Mouse (Mus musculus) liver, adult (tissue): ENCODE results near the gene Nrsn1.
"Not testable (repeated sequence)": the region's sequence is repeated elsewhere in the genome, so short reads cannot be mapped to it uniquely, and the experiment has no call there.

ENCODE experiments used
- GATA4 ChIP-seq: IDR thresholded peaks from 2 replicates; pipeline ENCODE4 v1.6.1; 2014; ENCODE audit warnings: mild to moderate bottlenecking, low read length; ENCODE audit not compliant: insufficient replicate concordance

Nrsn1 gene

DNA sequence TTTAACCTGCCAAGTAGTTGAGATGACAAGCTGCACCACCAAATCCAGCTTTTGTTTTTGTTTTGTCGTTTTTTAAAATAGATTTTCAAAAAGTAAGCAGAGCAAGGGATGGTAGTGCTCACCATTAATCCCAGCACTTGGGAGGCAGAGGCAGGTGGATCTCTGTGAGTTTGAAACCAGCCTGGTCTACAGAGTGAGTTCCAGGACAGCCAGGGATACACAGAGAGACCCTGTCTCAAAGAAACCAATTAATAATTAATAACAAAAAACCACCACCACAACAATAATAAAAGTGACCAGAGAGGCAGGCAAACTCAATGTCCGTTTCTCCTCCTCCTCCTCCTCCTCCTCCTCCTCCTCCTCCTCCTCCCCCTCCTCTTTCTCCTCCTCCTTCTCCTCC lies at the start of gene Nrsn1:
Nrsn1 (minus strand) TSS at position 101 of the 400 bp plus-strand sequence.
- not testable (repeated sequence) for TF ChIP-seq GATA4

DNA sequence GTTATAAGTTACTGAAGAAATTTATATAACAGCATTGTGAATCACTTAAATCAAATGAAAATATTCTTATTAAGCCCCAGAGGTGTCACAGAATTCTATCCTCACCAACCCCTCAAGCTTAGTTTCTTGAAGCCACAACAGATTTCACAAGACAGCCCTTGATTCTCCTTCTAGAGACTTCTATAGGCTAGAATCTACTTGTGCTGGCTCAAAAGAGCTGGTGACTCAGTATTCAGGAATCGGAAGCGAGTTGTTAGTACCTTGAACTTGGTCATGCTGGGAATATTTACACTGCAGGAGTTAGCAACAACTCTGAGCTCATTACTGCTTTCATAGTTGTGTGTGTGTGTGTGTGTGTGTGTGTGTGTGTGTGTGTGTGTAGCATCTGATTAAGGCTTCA lies 41.8 kb upstream of the Nrsn1 start:
- no peak for TF ChIP-seq GATA4

DNA sequence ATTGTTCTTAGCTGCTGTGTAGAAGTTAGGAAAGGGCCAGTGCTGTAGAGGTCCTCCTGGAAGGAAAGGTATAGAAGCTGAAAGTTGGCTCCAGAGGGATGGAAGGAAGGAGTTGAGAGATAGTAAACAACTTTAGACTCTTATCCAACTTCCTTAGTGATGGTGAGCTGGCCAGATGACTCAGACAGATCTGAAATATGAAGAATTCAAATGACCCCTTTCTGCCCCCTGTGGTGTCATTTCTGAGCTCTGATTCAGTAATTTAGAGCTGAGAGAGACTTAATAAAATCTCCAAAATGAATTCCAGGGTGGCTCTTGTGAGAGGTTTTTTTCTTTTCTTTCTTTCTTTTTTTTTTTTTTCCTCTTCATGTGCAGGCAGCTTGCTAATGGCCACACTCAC lies 39.8 kb upstream of the Nrsn1 start:
- no peak for TF ChIP-seq GATA4

DNA sequence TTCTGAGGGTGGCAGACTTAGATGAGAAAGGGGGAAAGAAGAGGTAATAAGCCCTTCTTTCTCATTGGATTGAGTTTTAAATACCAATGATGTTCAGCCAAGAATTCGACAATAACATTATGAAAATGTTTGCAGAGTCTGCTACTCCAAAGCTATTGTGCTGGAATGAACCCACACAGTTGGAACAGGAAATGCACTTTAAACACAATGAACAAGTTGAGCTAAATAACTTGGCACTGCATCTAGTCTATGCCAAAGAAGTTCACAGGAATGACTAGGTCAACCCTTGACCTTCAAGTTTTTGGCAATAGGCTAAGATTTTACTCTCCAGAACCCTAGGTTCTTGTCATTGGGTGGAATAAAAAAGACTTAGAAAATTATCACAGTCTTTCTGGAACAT lies 18.4 kb upstream of the Nrsn1 start:
- TF ChIP-seq GATA4: no peak

DNA sequence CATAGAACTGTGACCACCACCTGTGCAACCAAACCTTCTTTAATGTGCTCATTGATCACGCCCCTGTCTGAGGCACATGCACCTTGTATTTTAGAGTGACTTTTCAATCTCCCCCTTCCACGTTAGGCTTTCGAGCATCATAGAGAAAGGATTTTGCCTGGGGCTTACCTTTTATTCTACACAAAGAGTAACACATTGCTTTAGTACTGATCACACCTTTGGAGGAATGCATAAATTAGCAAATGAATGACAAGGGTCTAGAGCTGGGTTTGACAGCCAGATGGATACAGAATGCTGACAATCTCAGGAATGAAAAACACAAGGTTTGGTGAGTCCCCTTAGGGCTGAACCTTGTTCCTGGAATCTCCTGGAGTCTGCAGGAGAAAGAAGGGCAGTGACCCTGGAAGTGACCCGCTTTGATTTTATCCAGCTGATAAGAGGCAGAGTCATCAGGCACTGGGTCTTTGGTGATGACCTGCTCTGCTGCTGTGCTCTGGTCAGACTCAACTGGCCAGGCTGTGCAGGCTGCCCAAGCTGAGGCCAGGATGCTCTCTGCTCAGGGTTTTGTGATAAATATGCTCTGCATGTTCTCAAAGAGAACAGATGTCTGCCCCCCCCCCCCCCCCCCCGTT lies 4.7 kb upstream of the Nrsn1 start:
- TF ChIP-seq GATA4: no peak

DNA sequence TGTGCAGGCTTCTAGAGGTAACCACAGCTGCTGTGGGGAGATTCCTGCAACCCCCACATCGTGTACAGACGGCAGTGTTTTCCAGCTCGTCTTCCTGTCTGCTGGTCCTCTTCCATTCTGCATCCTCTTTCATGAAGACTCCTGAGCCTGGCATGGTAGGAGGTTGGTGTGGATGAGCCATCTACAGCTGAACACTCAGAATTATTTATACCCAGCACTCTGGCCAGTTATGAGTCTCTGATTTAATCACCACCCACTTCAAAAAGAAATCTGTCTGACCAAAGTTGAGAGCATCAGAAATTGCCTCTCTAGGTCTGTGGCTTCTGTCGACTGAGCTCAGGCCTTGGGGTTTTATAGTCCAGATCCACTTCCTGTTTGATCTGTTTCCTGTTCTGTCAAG lies 1.9 kb upstream of the Nrsn1 start:
- no peak for TF ChIP-seq GATA4

DNA sequence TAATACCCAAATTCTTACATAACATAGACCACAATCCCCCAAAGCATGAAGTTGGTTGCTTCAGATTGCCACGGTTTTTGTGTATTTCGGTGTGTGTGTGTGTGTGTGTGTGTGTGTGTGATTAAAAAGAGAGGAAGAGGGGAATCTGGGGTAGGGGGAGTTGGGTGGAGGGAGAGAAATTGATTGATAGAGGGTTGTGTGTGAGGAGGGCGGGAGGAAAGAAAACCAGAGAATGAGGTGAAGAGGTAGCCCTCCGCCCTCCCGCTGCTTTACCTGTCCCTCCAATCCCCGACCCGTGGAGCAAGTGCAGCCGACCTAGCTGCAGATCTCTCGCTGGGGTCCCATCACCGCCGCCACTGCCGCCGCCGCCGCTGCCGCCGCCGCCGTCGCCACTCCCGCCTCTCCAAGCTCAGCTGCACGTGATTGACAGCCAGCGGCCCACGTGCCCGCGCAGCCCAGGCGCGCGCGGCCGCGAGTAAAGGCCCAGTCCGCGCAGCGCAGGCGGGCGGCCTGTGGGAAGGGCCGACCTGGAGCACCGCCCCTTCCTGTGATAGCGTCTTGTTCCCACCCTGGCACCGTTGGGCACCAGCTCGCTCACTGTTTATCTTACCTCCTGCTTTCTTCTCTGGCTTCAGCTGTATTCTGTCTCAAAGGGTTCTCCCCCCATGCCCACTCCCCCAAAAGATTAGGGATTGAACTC lies 583 bp downstream of the Nrsn1 start:
- TF ChIP-seq GATA4: no peak

DNA sequence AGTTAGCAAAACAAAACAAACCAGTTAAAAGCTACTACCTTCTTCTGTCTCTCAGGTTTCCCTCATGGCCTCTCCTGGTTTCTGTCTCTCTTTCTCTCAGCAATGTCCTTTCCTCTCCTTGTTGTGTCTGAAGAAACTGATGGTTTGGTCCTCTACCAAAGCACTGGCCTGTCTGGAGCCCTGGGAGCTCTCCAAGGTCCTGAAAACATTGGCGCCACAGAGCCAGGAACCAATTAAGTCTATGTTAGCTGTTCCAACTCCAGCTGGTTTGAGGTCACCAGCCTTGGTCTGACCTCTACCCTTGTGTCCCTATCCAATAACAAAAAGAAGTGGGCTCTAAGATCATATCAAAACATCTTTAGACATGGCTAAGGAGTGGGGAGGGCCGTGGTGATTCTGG lies 1.3 kb downstream of the Nrsn1 start:
- TF ChIP-seq GATA4: no peak

DNA sequence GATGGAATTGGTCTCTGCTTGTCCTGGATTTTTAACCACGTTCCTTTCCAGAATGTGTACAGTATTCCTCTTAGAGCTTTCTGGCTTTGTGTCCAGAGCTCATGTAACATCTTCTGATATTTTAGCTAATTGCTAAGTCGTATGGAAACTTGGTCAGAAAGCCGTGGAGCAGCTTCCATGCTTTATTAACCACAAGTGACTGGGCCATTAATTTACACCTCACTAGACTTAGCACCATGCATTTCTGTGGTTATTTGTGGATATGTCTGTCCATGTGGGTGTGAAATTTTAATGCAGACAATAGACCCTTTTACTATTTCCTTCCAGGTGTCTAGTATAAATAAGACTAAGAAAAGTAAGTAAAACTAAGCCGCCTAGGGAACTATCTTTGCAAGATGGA lies 7.6 kb downstream of the Nrsn1 start:
- no peak for TF ChIP-seq GATA4

DNA sequence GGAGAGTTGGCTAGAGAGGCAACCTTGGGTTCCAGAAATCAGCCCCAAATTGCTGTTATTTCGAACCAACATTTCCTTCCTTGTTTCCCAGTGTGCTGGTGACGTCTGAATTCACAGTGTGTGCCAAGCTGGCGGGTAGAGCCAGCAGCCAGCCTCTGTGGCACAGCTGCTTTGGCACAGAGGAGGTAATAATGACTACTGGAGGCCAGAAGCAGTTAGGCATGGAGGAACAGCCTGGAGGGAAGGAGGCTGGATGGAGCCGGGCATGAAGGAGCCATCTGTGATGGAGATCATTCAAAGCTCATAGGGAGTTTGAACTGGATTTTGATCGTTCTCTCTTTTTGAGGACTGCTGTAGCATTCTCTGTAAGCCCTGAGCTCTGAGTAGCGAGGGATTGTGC lies 12.7 kb downstream of the Nrsn1 start:
- TF ChIP-seq GATA4: no peak

DNA sequence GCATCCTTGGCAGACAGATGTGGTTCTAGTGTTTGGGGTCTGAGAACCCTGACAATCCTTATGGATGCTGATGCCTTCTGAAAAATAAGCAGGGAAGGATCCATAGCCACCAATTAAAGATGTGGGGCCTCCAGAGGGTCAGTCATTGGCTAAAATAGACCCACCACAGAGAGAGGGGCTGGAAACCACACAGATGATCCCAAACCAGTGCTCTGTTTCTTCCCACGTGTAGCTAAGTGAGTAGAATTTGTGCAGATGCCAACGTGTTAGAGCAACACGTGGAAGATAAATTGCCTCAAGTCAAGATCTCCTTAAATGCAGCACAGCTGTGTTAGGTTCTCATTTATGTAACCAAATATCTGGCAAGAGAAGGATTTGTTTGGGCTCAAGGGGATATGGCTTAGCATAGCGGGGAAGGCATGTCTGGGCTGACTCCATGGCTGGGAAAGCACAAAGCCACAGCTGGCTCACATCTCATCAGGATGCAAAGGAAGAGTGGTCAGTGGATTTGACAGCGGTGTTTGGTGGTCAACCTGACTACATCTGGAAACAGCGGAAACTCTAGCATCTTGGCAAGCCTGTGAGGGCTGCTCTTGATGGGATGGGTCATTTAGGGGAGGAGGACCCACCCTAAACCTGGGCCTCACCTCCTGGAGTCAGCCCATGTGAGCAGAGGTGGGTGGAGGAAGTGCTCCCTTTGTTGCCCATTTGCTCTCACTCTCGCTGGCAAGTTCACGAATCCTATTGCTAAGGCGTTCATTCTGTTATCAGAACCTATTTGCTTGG lies 15.6 kb downstream of the Nrsn1 start:
- no peak for TF ChIP-seq GATA4

DNA sequence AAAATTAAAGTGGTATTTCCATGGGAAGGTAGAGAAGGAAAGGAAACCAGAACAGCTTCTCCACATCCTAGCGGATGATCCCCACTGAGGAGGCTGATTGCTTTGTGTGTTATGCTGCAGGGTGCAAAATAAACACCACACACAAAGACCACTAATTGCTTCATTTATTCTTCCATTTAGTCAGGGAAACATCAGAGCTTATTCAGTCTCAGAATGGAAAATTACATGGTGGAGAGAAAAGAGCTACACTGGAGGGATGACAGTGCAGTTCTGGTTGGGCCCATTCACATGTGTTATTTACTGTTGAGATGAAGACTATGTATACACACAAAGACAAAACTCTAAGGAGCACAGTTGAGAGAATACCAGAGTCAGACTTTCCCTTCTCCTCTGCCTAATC lies 18.4 kb downstream of the Nrsn1 start:
- TF ChIP-seq GATA4: no peak

DNA sequence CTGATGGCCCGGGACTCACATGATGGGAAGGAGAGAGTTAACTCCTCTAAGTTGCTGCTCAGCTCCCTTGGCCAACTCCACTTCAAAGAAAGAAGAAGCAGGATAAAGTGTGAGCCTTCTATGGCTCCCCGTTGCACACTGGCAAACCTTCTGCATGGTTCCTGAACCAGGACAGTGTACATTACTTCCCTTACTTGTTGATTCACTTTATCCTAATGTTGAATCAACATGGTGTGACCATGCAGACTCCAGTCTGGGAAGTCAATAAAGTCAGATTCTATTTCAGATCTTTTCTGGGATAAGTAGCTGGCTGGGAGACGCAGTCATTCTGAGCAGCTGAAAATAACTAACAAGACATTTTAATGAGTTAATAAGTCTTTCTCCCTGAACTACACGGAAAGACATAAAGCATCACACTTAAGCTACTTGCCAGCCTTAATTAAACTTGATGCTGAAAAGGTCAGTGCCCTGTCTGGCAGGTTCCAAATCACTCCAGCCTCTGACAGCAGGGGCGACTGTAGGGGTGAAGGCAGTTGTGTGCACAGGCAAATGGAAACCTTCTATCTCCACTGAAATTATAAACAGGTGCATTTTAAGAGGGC lies 50.0 kb downstream of the Nrsn1 start:
- no peak for TF ChIP-seq GATA4

DNA sequence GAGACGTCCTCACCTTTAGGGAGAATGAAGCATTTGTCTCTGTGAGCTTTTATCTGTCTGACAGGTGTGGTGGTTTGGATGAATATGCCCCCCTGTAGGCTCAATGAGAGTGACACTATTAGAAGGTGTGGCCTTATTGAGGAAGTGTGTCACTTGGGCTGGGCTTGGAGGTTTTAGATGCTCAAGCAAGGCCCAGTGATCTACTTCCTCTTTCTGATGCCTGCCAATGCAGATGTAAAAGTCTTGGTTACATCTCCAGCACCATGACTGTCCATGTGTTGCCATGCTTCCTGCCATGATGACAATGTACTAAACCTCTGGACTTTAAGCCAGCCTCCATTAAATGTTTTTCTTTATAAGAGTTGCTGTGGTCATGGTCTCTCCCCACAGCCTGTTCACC lies 51.9 kb downstream of the Nrsn1 start:
- TF ChIP-seq GATA4: no peak

DNA sequence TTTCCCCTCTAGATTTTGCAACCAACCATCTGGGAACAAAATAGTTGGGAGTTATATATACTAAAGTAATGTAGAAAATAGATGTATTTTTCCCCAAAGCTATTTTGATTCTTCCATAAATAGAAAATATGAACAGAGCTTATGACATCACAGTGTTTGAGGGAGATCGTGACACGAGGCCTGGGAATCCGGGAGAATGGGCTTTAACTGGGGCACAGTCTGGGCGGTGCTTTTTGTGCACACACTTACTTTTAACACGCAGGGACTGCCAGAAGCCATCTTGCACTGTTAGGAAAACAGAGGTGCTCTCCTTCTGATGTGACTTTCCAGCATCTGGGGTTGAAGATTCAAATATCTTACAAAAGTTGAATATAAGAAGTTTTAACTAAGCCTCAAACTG lies 63.4 kb downstream of the Nrsn1 start:
- TF ChIP-seq GATA4: no peak
